Mouse (Mus musculus) monocyte, adult 5-6 weeks (primary cell): ENCODE results near the gene Arhgef10l. TPM values are rescaled to one million over a fixed set of nuclear protein-coding genes. Genes with fewer than 3 reads are reported as not detected.

ENCODE experiments used
- total RNA-seq: library from RNA; stranded (forward); fragments of 200-1000, 200-491, 200-594 nt; gene quantifications from 3 replicates; pipeline ENCODE4 v1.2.3, GENCODE M21; 2017

Gene Arhgef10l
- total RNA-seq, 1 experiment from 2014 or later = 160 TPM

Other genes with a start within 250 kb of the Arhgef10l start
- gene Rcc2, start 34.5 kb upstream of the Arhgef10l start, total RNA-seq = 37.9 to 43.0 TPM (median 38.5 TPM) in 3 replicates
- gene Padi6, start 76.6 kb upstream of the Arhgef10l start, total RNA-seq = not detected in 3 replicates
- gene Padi4, start 108.2 kb upstream of the Arhgef10l start, total RNA-seq = 5.7 to 16.3 TPM (median 13.0 TPM) in 3 replicates
- gene Padi3, start 144.6 kb upstream of the Arhgef10l start, total RNA-seq = not detected in 3 replicates
- gene Padi1, start 179.8 kb upstream of the Arhgef10l start, total RNA-seq = 0.29 to 0.86 TPM in 2 of 3 replicates, not detected in the other
- gene Padi2, start 240.3 kb upstream of the Arhgef10l start, total RNA-seq = 41.3 to 73.2 TPM (median 47.7 TPM) in 3 replicates